Mouse (Mus musculus) midbrain, embryonic 13.5 days (tissue): ENCODE data around the gene Tfr2. TPM values are rescaled to one million over a fixed set of nuclear protein-coding genes. Genes with fewer than 3 reads are reported as not detected.

Source experiments
- ATAC-seq: fragments of 200-750 bp; cut with Nextera tagmentation; 2 replicates; pipeline ENCODE4 v1.8.0; 2017; ENCODE audit warnings: mild to moderate bottlenecking, moderate TSS enrichment, moderate library complexity
- H3K27ac ChIP-seq: fragments of 300-500 bp; sonication (generic); 2 replicates; pipeline ENCODE4 v1.5.1; 2015; ENCODE audit warnings: inconsistent platforms, mild to moderate bottlenecking, moderate library complexity
- H3K27me3 ChIP-seq: fragments of 300-500 bp; sonication (generic); 2 replicates; pipeline ENCODE4 v1.6.1; 2015; ENCODE audit warnings: mild to moderate bottlenecking, inconsistent platforms
- H3K36me3 ChIP-seq: fragments of 300-500 bp; sonication (generic); 2 replicates; pipeline ENCODE4 v1.6.1; 2015; ENCODE audit warnings: mild to moderate bottlenecking, inconsistent platforms
- H3K4me1 ChIP-seq: fragments of 300-500 bp; sonication (generic); replicated peaks from 2 replicates; pipeline ENCODE4 v1.6.1; 2015; ENCODE audit warnings: inconsistent platforms
- H3K4me2 ChIP-seq: fragments of 300-500 bp; sonication (generic); replicated peaks from 2 replicates; pipeline ENCODE4 v1.6.1; 2015; ENCODE audit warnings: moderate library complexity, mild to moderate bottlenecking, inconsistent platforms
- H3K4me3 ChIP-seq: fragments of 300-500 bp; sonication (generic); replicated peaks from 2 replicates; pipeline ENCODE4 v1.5.1; 2015; ENCODE audit warnings: mild to moderate bottlenecking, inconsistent platforms
- H3K9ac ChIP-seq: fragments of 300-500 bp; sonication (generic); replicated peaks from 2 replicates; pipeline ENCODE4 v1.6.1; 2015; ENCODE audit warnings: mild to moderate bottlenecking, inconsistent platforms
- H3K9me3 ChIP-seq: fragments of 300-500 bp; sonication (generic); 2 replicates; pipeline ENCODE4 v1.6.1; 2016; ENCODE audit warnings: mild to moderate bottlenecking, inconsistent platforms
- WGBS: fragments of 180-500 bp; shearing (Covaris S2); methylation state at CpG from one replicate; pipeline ENCODE4 v1.1.7; 2015; 5-methylcytosine and 5-hydroxymethylcytosine counted together
- polyA plus RNA-seq: library from polyadenylated mRNA; unstranded; fragments of >200 nt; fragmentation: Nextera tagmentation; extraction: Ambion mirVana; gene quantifications from 2 replicates; pipeline ENCODE4 v1.2.1, GENCODE M21; 2015

Tfr2 gene
- polyA plus RNA-seq, 1 experiment from 2014 or later: 3.6 TPM

- Histone ChIP-seq H3K27me3 (no peaks in the 10 kb centered on the region), H3K4me3 (no peak overlapping the region), H3K27ac (no peak overlapping the region), H3K36me3 (peaks cover 31% of the 10 kb centered on the region), H3K4me1 (no peaks in the 10 kb centered on the region), H3K9ac (no peak overlapping the region), H3K9me3 (no peaks in the 10 kb centered on the region), H3K4me2 (no peak overlapping the region)
- WGBS: 85% methylated on average over 8 of the region's 8 CpGs
- ATAC-seq: no peak
These were observed 1.3 kb upstream of the Tfr2 start for GRCm38 (mm10) chr5:137568223-137568798.

GRCm38 (mm10) chr5:137569031-137569430, 609 bp upstream of the Tfr2 start:
- no peak for ATAC-seq
- peaks cover 3% of the 10 kb centered on the region; the same call in 1 of the 2 replicates for H3K27me3 ChIP-seq
- H3K4me1 ChIP-seq: no peaks in the 10 kb centered on the region
- no peak overlapping the region for H3K27ac ChIP-seq
- WGBS: 83% methylated on average over 12 of the region's 12 CpGs
- H3K9me3 ChIP-seq: no peaks in the 10 kb centered on the region
- H3K36me3 ChIP-seq: peaks cover 31% of the 10 kb centered on the region
- no peak overlapping the region for H3K4me2 ChIP-seq
- H3K9ac ChIP-seq: no peak overlapping the region
- H3K4me3 ChIP-seq: no peak overlapping the region

GRCm38 (mm10) chr5:137570181-137570580, 541 bp downstream of the Tfr2 start:
- Histone ChIP-seq H3K36me3 (peaks cover 20% of the 10 kb centered on the region; the same call in 1 of the 2 replicates), H3K4me1 (peaks cover 7% of the 10 kb centered on the region), H3K9ac (no peak overlapping the region), H3K27me3 (peaks cover 4% of the 10 kb centered on the region; the same call in 1 of the 2 replicates), H3K4me3 (no peak overlapping the region), H3K9me3 (no peaks in the 10 kb centered on the region), H3K27ac (no peak overlapping the region), H3K4me2 (no peak overlapping the region)
- ATAC-seq: no peak
- WGBS: 60% methylated on average over 7 of the region's 7 CpGs

- 0 out of 2 replicates have a peak, but pooled peaks have one; percentile 27 for ATAC-seq
- Histone ChIP-seq H3K27ac (no peak overlapping the region), H3K4me2 (no peak overlapping the region)
These were observed 1.3 kb downstream of the Tfr2 start for GRCm38 (mm10) chr5:137570691-137571586.

GRCm38 (mm10) chr5:137574470-137574901, 4.8 kb downstream of the Tfr2 start:
- Histone ChIP-seq H3K4me2 (peak overlapping the region; percentile 45), H3K9ac (peak overlapping the region; percentile 17), H3K4me3 (peak overlapping the region; percentile 16), H3K4me1 (peaks cover 7% of the 10 kb centered on the region), H3K27me3 (peaks cover 12% of the 10 kb centered on the region; the same call in 1 of the 2 replicates), H3K36me3 (no peaks in the 10 kb centered on the region), H3K9me3 (no peaks in the 10 kb centered on the region), H3K27ac (no peak overlapping the region)
- 6% methylated on average over 27 of the region's 27 CpGs for WGBS
- ATAC-seq: peak; percentile 58; the same call in 1 of the 2 replicates

More at GRCm38 (mm10) chr5:137570691-137571586, 1.3 kb downstream of the Tfr2 start:
- Histone ChIP-seq H3K9ac (no peak overlapping the region), H3K4me3 (no peak overlapping the region), H3K9me3 (no peaks in the 10 kb centered on the region), H3K36me3 (peaks cover 16% of the 10 kb centered on the region; the same call in 1 of the 2 replicates), H3K4me1 (peaks cover 7% of the 10 kb centered on the region), H3K27me3 (peaks cover 4% of the 10 kb centered on the region; the same call in 1 of the 2 replicates)
- WGBS: 82% methylated on average over 17 of the region's 17 CpGs

GRCm38 (mm10) chr5:137580246-137580645, 10.6 kb downstream of the Tfr2 start:
- peaks cover 21% of the 10 kb centered on the region for H3K27me3 ChIP-seq
- no peak overlapping the region for H3K4me3 ChIP-seq
- WGBS: 85% methylated on average over 6 of the region's 6 CpGs

GRCm38 (mm10) chr5:137582702-137583101, 13.1 kb downstream of the Tfr2 start:
- H3K27ac ChIP-seq: 0 out of 2 replicates have a peak overlapping the region, but pooled peaks have one; percentile 73
- H3K4me2 ChIP-seq: peak overlapping the region; percentile 56
- H3K9ac ChIP-seq: peak overlapping the region; percentile 67
- peak; percentile 1; the same call in 1 of the 2 replicates for ATAC-seq
- H3K27me3 ChIP-seq: peaks cover 13% of the 10 kb centered on the region
- no peaks in the 10 kb centered on the region for H3K9me3 ChIP-seq
- peaks cover 17% of the 10 kb centered on the region for H3K4me1 ChIP-seq
- H3K36me3 ChIP-seq: no peaks in the 10 kb centered on the region
- 34% methylated on average over 8 of the region's 8 CpGs for WGBS
- no peak overlapping the region for H3K4me3 ChIP-seq

More at GRCm38 (mm10) chr5:137580246-137580645, 10.6 kb downstream of the Tfr2 start:
- peaks cover 17% of the 10 kb centered on the region for H3K4me1 ChIP-seq
- no peaks in the 10 kb centered on the region for H3K9me3 ChIP-seq
- ATAC-seq: no peak
- H3K27ac ChIP-seq: no peak overlapping the region
- H3K4me2 ChIP-seq: no peak overlapping the region
- H3K36me3 ChIP-seq: no peaks in the 10 kb centered on the region
- H3K9ac ChIP-seq: no peak overlapping the region

GRCm38 (mm10) chr5:137583670-137584169, 14.1 kb downstream of the Tfr2 start:
- Histone ChIP-seq H3K9me3 (no peaks in the 10 kb centered on the region), H3K36me3 (no peaks in the 10 kb centered on the region), H3K27ac (peak overlapping the region; percentile 73), H3K4me1 (peaks cover 17% of the 10 kb centered on the region), H3K27me3 (peaks cover 13% of the 10 kb centered on the region), H3K4me3 (peak overlapping the region; percentile 35), H3K9ac (peak overlapping the region; percentile 67), H3K4me2 (peak overlapping the region; percentile 56)
- peak; percentile 86 for ATAC-seq
- 17% methylated on average over 27 of the region's 27 CpGs for WGBS

- 37% methylated on average over 8 of the region's 8 CpGs for WGBS
- no peak overlapping the region for H3K27ac ChIP-seq
- no peak overlapping the region for H3K4me3 ChIP-seq
- no peak for ATAC-seq
- no peaks in the 10 kb centered on the region for H3K36me3 ChIP-seq
- H3K4me1 ChIP-seq: peaks cover 17% of the 10 kb centered on the region
- no peak overlapping the region for H3K4me2 ChIP-seq
- H3K9me3 ChIP-seq: no peaks in the 10 kb centered on the region
- H3K9ac ChIP-seq: no peak overlapping the region
- peaks cover 13% of the 10 kb centered on the region for H3K27me3 ChIP-seq
These were observed 15.3 kb downstream of the Tfr2 start for GRCm38 (mm10) chr5:137584976-137585375.

GRCm38 (mm10) chr5:137590507-137590906, 20.9 kb downstream of the Tfr2 start:
- WGBS: 81% methylated on average over 5 of the region's 5 CpGs
- ATAC-seq: no peak

GRCm38 (mm10) chr5:137595921-137596320, 26.3 kb downstream of the Tfr2 start:
- Histone ChIP-seq H3K4me1 (peaks cover 14% of the 10 kb centered on the region), H3K9ac (no peak overlapping the region), H3K36me3 (peaks cover 15% of the 10 kb centered on the region), H3K27ac (no peak overlapping the region), H3K27me3 (no peaks in the 10 kb centered on the region), H3K4me3 (no peak overlapping the region), H3K4me2 (no peak overlapping the region), H3K9me3 (no peaks in the 10 kb centered on the region)
- 68% methylated on average over 7 of the region's 7 CpGs for WGBS
- no peak for ATAC-seq

More at GRCm38 (mm10) chr5:137590507-137590906, 20.9 kb downstream of the Tfr2 start:
- Histone ChIP-seq H3K4me3 (no peak overlapping the region), H3K36me3 (no peaks in the 10 kb centered on the region), H3K4me2 (no peak overlapping the region), H3K9me3 (no peaks in the 10 kb centered on the region), H3K4me1 (no peaks in the 10 kb centered on the region), H3K9ac (no peak overlapping the region), H3K27me3 (no peaks in the 10 kb centered on the region), H3K27ac (no peak overlapping the region)
